Mouse (Mus musculus): Measurements from ENCODE around the gene Hspa1a. TPM values are rescaled to one million over a fixed set of nuclear protein-coding genes. Genes with fewer than 3 reads are reported as not detected.
"Not testable (repeated sequence)": the region's sequence is repeated elsewhere in the genome, so short reads cannot be mapped to it uniquely, and the experiment has no call there.

Hspa1a gene
- polyA plus RNA-seq, 1 experiment: 1.5 TPM

DNA sequence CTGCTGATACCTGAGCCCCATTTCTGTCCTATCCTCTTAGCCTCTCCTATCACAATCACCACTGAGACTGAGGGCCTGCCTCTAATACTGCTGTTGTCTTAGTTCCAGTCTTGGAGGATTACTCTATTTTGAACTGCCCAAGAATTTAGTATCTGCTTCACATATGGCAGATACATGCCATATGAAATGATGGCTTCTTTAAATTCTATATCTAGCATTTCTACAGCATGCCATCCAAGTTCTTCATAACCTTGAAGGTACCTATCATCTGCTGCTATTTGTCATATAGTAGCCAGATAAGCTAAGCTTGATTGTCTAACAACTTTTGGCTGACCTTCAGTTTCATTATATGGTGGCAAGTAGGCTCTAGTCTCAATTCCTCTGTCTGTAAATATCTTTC is 22.8 kb upstream of the Hspa1a start:
- TF ChIP-seq GATA1 (IDR thresholded peaks at IDR 0.05; ENCODE audit: borderline replicate concordance, low read length): no peak
- TF ChIP-seq FLI1 (IDR thresholded peaks at IDR 0.05; ENCODE audit: low read length): no peak
- H3K4me3 ChIP-seq (replicated peaks): no peak overlapping the region
- peaks cover 49% of the 10 kb centered on the region for H3K36me3 ChIP-seq (replicated peaks; ENCODE audit: low read length)
- H3K4me1 ChIP-seq: peaks cover 43% of the 10 kb centered on the region
- no peaks in the 10 kb centered on the region for H3K27me3 ChIP-seq (replicated peaks)
- H3K9me3 ChIP-seq: no peaks in the 10 kb centered on the region

DNA sequence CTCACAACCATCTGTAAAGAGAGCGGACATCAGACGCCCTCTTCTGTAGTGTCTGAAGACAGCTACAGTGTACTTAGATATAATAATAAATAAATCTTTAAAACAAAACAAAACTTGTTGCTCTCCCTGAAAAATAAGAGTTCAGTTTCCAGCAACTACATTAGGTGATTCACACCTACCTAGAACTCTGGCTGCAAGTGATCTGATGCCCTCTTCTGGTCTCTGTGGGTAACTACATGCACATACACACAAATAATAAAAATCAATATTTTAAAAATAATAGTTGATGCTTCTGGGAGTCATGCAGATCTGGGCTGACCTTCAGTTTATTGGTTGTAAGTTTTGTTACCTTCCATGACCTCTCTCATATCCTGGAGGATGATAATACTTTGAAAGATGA is 12.3 kb upstream of the Hspa1a start:
- Histone ChIP-seq H3K9me3 (no peaks in the 10 kb centered on the region), H3K4me1 (peaks cover 30% of the 10 kb centered on the region), H3K36me3 (replicated peaks; ENCODE audit: low read length) (peaks cover 34% of the 10 kb centered on the region), H3K27me3 (replicated peaks) (no peaks in the 10 kb centered on the region), H3K4me3 (replicated peaks) (no peak overlapping the region)
- TF ChIP-seq FLI1 (IDR thresholded peaks at IDR 0.05; ENCODE audit: low read length) (no peak), GATA1 (IDR thresholded peaks at IDR 0.05; ENCODE audit: borderline replicate concordance, low read length) (no peak)

DNA sequence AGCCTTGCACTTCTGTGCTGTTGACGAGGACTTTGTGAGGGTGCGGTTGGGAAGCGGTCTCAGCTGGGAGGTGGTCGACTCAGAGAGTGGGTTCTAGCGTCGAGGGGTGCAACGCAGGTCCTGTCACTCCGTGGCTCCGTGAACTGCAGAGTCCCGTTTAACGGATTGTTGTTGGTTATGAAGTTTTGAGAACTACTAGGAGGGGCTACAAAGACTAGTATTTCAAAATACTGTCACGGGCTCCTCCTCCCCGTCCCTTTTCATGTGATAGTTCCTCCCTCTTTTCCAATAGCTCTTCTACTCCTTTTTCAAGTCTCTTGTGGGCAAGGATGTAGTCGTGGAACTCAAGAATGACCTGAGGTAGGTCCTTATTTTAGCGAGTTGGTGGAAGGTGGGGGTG is 10.4 kb upstream of the Hspa1a start:
- TF ChIP-seq FLI1 (IDR thresholded peaks at IDR 0.05; ENCODE audit: low read length) (no peak), GATA1 (IDR thresholded peaks at IDR 0.05; ENCODE audit: borderline replicate concordance, low read length) (no peak)
- peaks cover 3% of the 10 kb centered on the region for H3K27me3 ChIP-seq (replicated peaks)
- H3K9me3 ChIP-seq: no peaks in the 10 kb centered on the region
- H3K36me3 ChIP-seq (replicated peaks; ENCODE audit: low read length): peaks cover 26% of the 10 kb centered on the region
- H3K4me3 ChIP-seq (replicated peaks): peak overlapping the region; percentile 97
- peaks cover 30% of the 10 kb centered on the region for H3K4me1 ChIP-seq

GRCm38 (mm10) chr17:34981690-34982180 is 9.8 kb upstream of the Hspa1a start, which contains the start of gene Lsm2:
Gene Lsm2 (plus strand): TSS chr17:34981862.
- peak; percentile 73 for TF ChIP-seq FLI1 (IDR thresholded peaks at IDR 0.05; ENCODE audit: low read length)
- TF ChIP-seq GATA1 (IDR thresholded peaks at IDR 0.05; ENCODE audit: borderline replicate concordance, low read length): no peak
- Histone ChIP-seq H3K36me3 (replicated peaks; ENCODE audit: low read length) (peaks cover 23% of the 10 kb centered on the region), H3K9me3 (no peaks in the 10 kb centered on the region), H3K4me3 (replicated peaks) (peak within 1 kb of the TSS; percentile 97), H3K27me3 (replicated peaks) (peaks cover 4% of the 10 kb centered on the region), H3K4me1 (peaks cover 30% of the 10 kb centered on the region)

- no peak for TF ChIP-seq GATA1 (IDR thresholded peaks at IDR 0.05; ENCODE audit: borderline replicate concordance, low read length)
- no peak for TF ChIP-seq FLI1 (IDR thresholded peaks at IDR 0.05; ENCODE audit: low read length)
- H3K27me3 ChIP-seq (replicated peaks): peaks cover 4% of the 10 kb centered on the region
- H3K4me3 ChIP-seq (replicated peaks): peak overlapping the region; percentile 97
- peaks cover 13% of the 10 kb centered on the region for H3K36me3 ChIP-seq (replicated peaks; ENCODE audit: low read length)
- no peaks in the 10 kb centered on the region for H3K9me3 ChIP-seq
- peaks cover 36% of the 10 kb centered on the region for H3K4me1 ChIP-seq
Measured at GRCm38 (mm10) chr17:34980655-34981054, 8.7 kb upstream of the Hspa1a start.

- Histone ChIP-seq H3K9me3 (no peaks in the 10 kb centered on the region), H3K27me3 (replicated peaks) (peaks cover 8% of the 10 kb centered on the region), H3K4me3 (replicated peaks) (no peak overlapping the region), H3K4me1 (peaks cover 29% of the 10 kb centered on the region), H3K36me3 (replicated peaks; ENCODE audit: low read length) (peaks cover 2% of the 10 kb centered on the region)
- no peak for TF ChIP-seq GATA1 (IDR thresholded peaks at IDR 0.05; ENCODE audit: borderline replicate concordance, low read length)
- no peak for TF ChIP-seq FLI1 (IDR thresholded peaks at IDR 0.05; ENCODE audit: low read length)
Measured at GRCm38 (mm10) chr17:34979631-34980030, 7.7 kb upstream of the Hspa1a start.

GRCm38 (mm10) chr17:34978239-34978638 is 6.3 kb upstream of the Hspa1a start:
- Histone ChIP-seq H3K9me3 (no peaks in the 10 kb centered on the region), H3K4me3 (replicated peaks) (no peak overlapping the region), H3K4me1 (peaks cover 22% of the 10 kb centered on the region), H3K36me3 (replicated peaks; ENCODE audit: low read length) (no peaks in the 10 kb centered on the region), H3K27me3 (replicated peaks) (peaks cover 20% of the 10 kb centered on the region)
- no peak for TF ChIP-seq FLI1 (IDR thresholded peaks at IDR 0.05; ENCODE audit: low read length)
- no peak for TF ChIP-seq GATA1 (IDR thresholded peaks at IDR 0.05; ENCODE audit: borderline replicate concordance, low read length)

DNA sequence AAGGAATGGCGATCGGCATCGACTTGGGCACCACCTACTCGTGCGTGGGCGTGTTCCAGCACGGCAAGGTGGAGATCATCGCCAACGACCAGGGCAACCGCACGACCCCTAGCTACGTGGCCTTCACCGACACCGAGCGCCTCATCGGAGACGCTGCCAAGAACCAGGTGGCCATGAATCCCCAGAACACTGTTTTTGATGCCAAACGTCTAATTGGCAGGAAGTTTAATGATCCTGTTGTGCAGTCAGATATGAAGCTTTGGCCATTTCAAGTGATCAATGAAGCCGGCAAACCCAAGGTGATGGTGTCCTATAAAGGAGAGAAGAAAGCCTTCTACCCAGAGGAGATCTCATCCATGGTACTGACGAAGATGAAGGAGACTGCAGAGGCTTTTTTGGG is 5.0 kb upstream of the Hspa1a start:
- no peak for TF ChIP-seq FLI1 (IDR thresholded peaks at IDR 0.05; ENCODE audit: low read length)
- no peak for TF ChIP-seq GATA1 (IDR thresholded peaks at IDR 0.05; ENCODE audit: borderline replicate concordance, low read length)
- Histone ChIP-seq H3K4me1 (peaks cover 19% of the 10 kb centered on the region), H3K9me3 (no peaks in the 10 kb centered on the region), H3K27me3 (replicated peaks) (peaks cover 30% of the 10 kb centered on the region), H3K4me3 (replicated peaks) (no peak overlapping the region), H3K36me3 (replicated peaks; ENCODE audit: low read length) (no peaks in the 10 kb centered on the region)

GRCm38 (mm10) chr17:34975581-34976492 is 3.9 kb upstream of the Hspa1a start:
- H3K36me3 ChIP-seq (replicated peaks; ENCODE audit: low read length): no peaks in the 10 kb centered on the region
- H3K9me3 ChIP-seq: no peaks in the 10 kb centered on the region
- no peak overlapping the region for H3K4me3 ChIP-seq (replicated peaks)
- H3K27me3 ChIP-seq (replicated peaks): peaks cover 30% of the 10 kb centered on the region
- TF ChIP-seq GATA1 (IDR thresholded peaks at IDR 0.05; ENCODE audit: borderline replicate concordance, low read length) (no peak), FLI1 (IDR thresholded peaks at IDR 0.05; ENCODE audit: low read length) (no peak)
- H3K4me1 ChIP-seq: peaks cover 17% of the 10 kb centered on the region

GRCm38 (mm10) chr17:34971694-34972068 is 275 bp downstream of the Hspa1a start:
- H3K36me3 ChIP-seq (replicated peaks; ENCODE audit: low read length); H3K4me3 ChIP-seq (replicated peaks); H3K9me3 ChIP-seq: not testable (repeated sequence)
- Histone ChIP-seq H3K27me3 (replicated peaks) (peaks cover 50% of the 10 kb centered on the region), H3K4me1 (peaks cover 22% of the 10 kb centered on the region)

DNA sequence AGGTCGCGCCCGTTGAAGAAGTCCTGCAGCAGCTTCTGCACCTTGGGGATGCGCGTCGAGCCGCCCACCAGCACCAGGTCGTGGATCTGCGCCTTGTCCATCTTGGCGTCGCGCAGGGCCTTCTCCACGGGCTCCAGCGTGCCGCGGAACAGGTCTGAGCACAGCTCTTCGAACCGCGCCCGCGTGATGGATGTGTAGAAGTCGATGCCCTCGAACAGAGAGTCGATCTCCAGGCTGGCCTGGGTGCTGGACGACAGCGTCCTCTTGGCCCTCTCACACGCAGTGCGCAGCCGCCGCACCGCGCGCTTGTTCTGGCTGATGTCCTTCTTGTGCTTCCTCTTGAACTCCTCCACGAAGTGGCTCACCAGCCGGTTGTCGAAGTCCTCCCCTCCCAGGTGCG is 1.1 kb downstream of the Hspa1a start:
- Histone ChIP-seq H3K4me1 (peaks cover 20% of the 10 kb centered on the region), H3K27me3 (replicated peaks) (peaks cover 54% of the 10 kb centered on the region)
- not testable (repeated sequence) for H3K36me3 ChIP-seq (replicated peaks; ENCODE audit: low read length); H3K9me3 ChIP-seq; H3K4me3 ChIP-seq (replicated peaks)

DNA sequence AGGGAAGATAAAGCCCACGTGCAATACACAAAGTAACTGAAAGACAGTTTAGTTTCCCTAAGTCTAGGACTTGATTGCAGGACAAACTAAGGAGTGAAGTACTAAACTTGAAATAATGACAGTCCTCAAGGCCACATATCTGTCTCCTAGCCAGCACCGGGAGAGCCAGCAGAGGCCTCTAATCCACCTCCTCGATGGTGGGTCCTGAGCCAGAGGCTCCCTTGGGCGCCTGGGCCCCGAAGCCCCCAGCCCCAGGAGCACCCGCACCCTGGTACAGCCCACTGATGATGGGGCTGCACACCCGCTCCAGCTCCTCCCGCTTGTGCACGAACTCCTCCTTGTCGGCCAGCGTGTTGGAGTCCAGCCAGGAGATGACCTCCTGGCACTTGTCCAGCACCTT is 2.1 kb downstream of the Hspa1a start, which contains the start of gene Gm20481:
Gm20481 (plus strand) TSS at position 91 of the 400 bp plus-strand sequence.
- not testable (repeated sequence) for H3K4me3 ChIP-seq (replicated peaks); H3K36me3 ChIP-seq (replicated peaks; ENCODE audit: low read length); H3K9me3 ChIP-seq
- Histone ChIP-seq H3K4me1 (peaks cover 27% of the 10 kb centered on the region), H3K27me3 (replicated peaks) (peaks cover 57% of the 10 kb centered on the region)

All from megakaryocyte, embryonic 14.5 days (primary cell).